Mouse (Mus musculus): ENCODE data around the gene Yipf6. TPM values are rescaled to one million over a fixed set of nuclear protein-coding genes. Genes with fewer than 3 reads are reported as not detected.
A peak's percentile ranks its signal among the peaks of the same experiment; 100 is the strongest.

Gene Yipf6
- polyA plus RNA-seq, 1 experiment from 2014 or later = 31.1 TPM

DNA sequence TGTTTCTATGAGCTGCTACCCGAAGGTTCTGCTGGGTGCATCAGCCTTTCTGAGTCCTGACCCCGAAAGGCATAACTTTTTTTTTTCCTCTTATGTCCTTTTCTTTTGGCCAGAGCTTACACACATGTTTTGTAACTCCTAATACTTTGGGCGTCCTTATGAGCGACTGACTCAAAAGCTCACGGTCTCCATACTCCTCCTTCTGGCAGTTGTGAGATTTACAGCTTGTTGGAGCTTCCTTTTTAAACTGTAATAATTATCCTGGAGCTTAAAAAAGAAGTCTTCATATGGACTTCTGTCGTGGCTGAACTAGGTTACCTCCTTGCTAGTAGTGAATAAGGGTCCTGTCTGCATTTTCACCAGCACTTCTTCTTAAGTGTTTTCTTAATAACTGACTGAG lies 16.7 kb upstream of the Yipf6 start:
- ATAC-seq (ENCODE audit: low FRiP score, low TSS enrichment) (no peak), DNase-seq (ENCODE audit: low spot score) (no peak)
- 23% methylated on average over 6 of the region's 6 CpGs for WGBS
- no peaks in the 10 kb centered on the region for H3K9me3 ChIP-seq (ENCODE audit: control insufficient read depth, low read length)
- no peak overlapping the region for H3K4me3 ChIP-seq (ENCODE audit: low read depth, low read length)
- no peak overlapping the region for H3K4me2 ChIP-seq (replicated peaks; ENCODE audit: low read depth)
- no peaks in the 10 kb centered on the region for H3K4me1 ChIP-seq (replicated peaks; ENCODE audit: control insufficient read depth, insufficient read depth)
- TF ChIP-seq EP300 (optimal IDR thresholded peaks at IDR 0.05) (no peak), CTCF (IDR thresholded peaks at IDR 0.05; ENCODE audit: low read depth) (peak; percentile 79)
- no peak overlapping the region for H3K9ac ChIP-seq (ENCODE audit: low read length)
- H3K27me3 ChIP-seq (ENCODE audit: control insufficient read depth, insufficient read depth, low read length) = no peaks in the 10 kb centered on the region
- H3K27ac ChIP-seq (replicated peaks) = no peak overlapping the region
- H3K36me3 ChIP-seq (ENCODE audit: control insufficient read depth, insufficient read depth, low read length) = no peaks in the 10 kb centered on the region

DNA sequence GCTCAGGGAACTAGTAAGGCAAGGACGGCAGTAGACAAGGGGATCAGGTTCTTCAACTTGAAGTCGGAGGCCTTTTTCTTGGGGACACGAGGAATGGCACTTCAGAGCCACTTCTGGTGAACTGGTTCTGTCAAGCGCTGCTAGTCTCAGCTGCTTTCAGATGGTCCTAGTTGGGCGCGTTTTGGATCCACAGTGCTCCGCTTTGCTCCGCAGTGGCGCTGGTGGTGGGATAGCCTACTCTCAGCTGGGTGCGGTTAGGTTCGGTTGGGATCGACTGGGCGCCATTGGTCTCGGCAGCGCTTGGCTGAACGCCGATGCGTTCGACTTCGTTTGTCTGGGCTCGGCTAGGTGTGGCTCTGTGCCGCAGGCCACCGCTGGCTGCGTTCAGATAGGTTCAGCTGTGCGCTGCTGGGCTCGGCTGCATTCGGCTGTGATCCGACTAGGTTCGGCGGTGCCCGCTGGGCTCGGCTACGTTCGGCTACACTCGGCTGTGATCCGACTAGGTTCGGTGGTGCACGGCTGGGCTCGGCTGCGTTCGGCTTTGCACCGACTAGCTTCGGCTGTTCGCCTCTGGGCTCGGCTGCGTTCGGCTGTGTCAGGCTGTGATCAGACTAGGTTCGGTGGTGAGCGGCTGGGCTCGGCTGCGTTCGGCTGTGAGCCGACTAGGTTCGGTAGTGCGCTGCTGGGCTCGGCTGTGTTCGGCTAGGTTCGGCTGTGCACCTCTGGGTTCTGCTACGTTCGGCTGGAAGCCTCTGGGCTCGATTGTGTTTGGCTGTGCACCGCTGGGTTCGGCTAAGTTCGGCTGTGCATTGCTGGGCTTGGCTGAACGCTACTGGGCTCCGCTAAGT lies 815 bp downstream of the Yipf6 start:
- Histone ChIP-seq H3K36me3 (ENCODE audit: control insufficient read depth, insufficient read depth, low read length) (no peaks in the 10 kb centered on the region), H3K9me3 (ENCODE audit: control insufficient read depth, low read length) (no peaks in the 10 kb centered on the region), H3K4me3 (ENCODE audit: low read depth, low read length) (peak overlapping the region; percentile 62), H3K4me2 (replicated peaks; ENCODE audit: low read depth) (peak overlapping the region; percentile 46), H3K9ac (ENCODE audit: low read length) (peak overlapping the region; percentile 75), H3K4me1 (replicated peaks; ENCODE audit: control insufficient read depth, insufficient read depth) (no peaks in the 10 kb centered on the region), H3K27me3 (ENCODE audit: control insufficient read depth, insufficient read depth, low read length) (no peaks in the 10 kb centered on the region), H3K27ac (replicated peaks) (peak overlapping the region; percentile 95)
- WGBS = 24% methylated on average over 65 of the region's 66 CpGs
- TF ChIP-seq CTCF (IDR thresholded peaks at IDR 0.05; ENCODE audit: low read depth) = no peak
- no peak for TF ChIP-seq EP300 (optimal IDR thresholded peaks at IDR 0.05)
- peak; percentile 94 for ATAC-seq (ENCODE audit: low FRiP score, low TSS enrichment)
- peak; percentile 95 for DNase-seq (ENCODE audit: low spot score)

DNA sequence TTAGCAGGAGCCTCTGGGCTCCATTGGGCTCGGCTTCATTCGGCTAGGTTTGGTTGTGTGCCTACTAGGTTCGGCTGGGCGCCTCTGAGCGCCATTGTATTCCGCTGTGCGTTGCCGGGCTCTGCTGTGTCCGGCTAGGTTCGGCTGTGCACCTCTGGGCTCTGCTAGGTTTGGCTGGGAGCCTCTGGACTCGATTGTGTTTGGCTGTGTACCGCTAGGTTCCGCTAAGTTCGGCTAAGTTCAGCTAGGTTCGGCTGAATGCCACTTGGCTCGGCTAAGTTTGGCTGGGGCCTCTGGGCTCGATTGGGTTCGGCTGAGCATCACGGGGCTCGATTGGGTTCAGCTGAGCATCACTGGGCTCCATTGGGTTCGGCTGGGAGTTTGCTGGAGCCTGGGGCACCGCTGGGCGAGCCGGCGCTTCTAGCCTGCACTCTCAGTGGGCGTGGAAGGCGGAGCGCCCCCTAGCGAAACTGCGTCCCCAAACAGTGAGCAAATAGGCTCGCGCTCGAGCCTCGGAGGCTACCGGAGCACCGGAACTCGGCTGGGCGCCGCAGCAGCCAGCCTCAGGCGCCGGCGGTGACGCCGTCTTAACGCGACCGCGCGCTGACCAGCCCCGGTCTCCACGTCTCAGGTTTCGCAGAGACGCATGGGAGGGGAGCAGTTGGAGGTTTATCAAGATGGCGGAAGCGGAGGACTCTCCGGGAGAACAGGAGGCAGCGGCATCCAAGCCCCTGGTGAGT lies 1.6 kb downstream of the Yipf6 start:
- Histone ChIP-seq H3K27me3 (ENCODE audit: control insufficient read depth, insufficient read depth, low read length) (no peaks in the 10 kb centered on the region), H3K27ac (replicated peaks) (peak overlapping the region; percentile 95), H3K9ac (ENCODE audit: low read length) (peak overlapping the region; percentile 75), H3K9me3 (ENCODE audit: control insufficient read depth, low read length) (no peaks in the 10 kb centered on the region), H3K4me3 (ENCODE audit: low read depth, low read length) (peak overlapping the region; percentile 62), H3K4me2 (replicated peaks; ENCODE audit: low read depth) (peak overlapping the region; percentile 49), H3K36me3 (ENCODE audit: control insufficient read depth, insufficient read depth, low read length) (no peaks in the 10 kb centered on the region), H3K4me1 (replicated peaks; ENCODE audit: control insufficient read depth, insufficient read depth) (no peaks in the 10 kb centered on the region)
- WGBS = 14% methylated on average over 52 of the region's 57 CpGs
- ATAC-seq (ENCODE audit: low FRiP score, low TSS enrichment) = peak; percentile 82
- TF ChIP-seq CTCF (IDR thresholded peaks at IDR 0.05; ENCODE audit: low read depth) (peak; percentile 80), EP300 (optimal IDR thresholded peaks at IDR 0.05) (peak; percentile 59)
- DNase-seq (ENCODE audit: low spot score) = peak; percentile 92

DNA sequence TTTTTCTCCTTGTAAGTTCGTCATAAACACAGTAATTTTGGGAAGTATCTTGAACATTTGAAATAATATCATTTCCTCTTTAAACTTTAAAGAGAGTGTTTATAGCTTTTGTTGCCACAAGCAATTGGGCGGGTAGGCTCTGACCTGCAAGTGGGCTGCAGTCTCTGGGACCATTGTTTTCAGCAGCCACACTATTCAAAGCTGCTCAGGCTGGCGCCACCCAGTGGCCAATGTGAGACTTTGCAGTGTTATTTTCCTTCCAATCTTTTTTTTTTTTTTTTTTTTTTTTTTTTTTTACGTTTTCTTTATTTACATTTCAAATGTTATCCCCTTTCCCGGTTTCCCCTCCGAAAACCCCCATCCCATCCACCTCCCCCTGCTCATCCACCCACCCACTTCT lies 17.8 kb downstream of the Yipf6 start:
- Histone ChIP-seq H3K36me3 (ENCODE audit: control insufficient read depth, insufficient read depth, low read length) (no peaks in the 10 kb centered on the region), H3K4me3 (ENCODE audit: low read depth, low read length) (no peak overlapping the region), H3K4me1 (replicated peaks; ENCODE audit: control insufficient read depth, insufficient read depth) (no peaks in the 10 kb centered on the region), H3K27ac (replicated peaks) (no peak overlapping the region), H3K4me2 (replicated peaks; ENCODE audit: low read depth) (no peak overlapping the region), H3K9ac (ENCODE audit: low read length) (no peak overlapping the region), H3K9me3 (ENCODE audit: control insufficient read depth, low read length) (no peaks in the 10 kb centered on the region), H3K27me3 (ENCODE audit: control insufficient read depth, insufficient read depth, low read length) (no peaks in the 10 kb centered on the region)
- TF ChIP-seq EP300 (optimal IDR thresholded peaks at IDR 0.05) (no peak), CTCF (IDR thresholded peaks at IDR 0.05; ENCODE audit: low read depth) (peak; percentile 72)
- DNase-seq (ENCODE audit: low spot score) (peak; percentile 20), ATAC-seq (ENCODE audit: low FRiP score, low TSS enrichment) (no peak)
- WGBS = 22% methylated on average over 6 of the region's 6 CpGs

DNA sequence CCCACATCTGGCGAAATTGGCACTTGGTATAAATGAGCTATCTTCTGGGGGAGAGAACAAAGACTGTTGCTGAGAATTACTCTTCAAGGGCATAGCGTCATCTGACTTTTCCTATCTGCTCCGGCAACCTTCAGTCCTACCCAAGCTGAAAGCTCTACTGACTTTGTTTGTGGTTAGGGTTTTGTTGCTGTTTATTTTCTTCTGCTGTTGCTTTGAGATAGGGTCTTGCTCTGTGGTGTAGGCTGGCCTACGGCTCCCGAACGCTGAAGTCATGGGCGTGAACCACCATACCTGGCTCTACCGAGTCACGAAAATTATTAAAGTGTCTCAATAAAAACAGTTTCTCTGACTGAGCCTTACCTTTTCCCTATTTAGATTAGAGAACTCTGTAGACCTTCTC lies 22.2 kb downstream of the Yipf6 start:
- Histone ChIP-seq H3K27me3 (ENCODE audit: control insufficient read depth, insufficient read depth, low read length) (no peaks in the 10 kb centered on the region), H3K9ac (ENCODE audit: low read length) (no peak overlapping the region), H3K9me3 (ENCODE audit: control insufficient read depth, low read length) (no peaks in the 10 kb centered on the region), H3K4me1 (replicated peaks; ENCODE audit: control insufficient read depth, insufficient read depth) (no peaks in the 10 kb centered on the region), H3K27ac (replicated peaks) (no peak overlapping the region), H3K36me3 (ENCODE audit: control insufficient read depth, insufficient read depth, low read length) (no peaks in the 10 kb centered on the region), H3K4me2 (replicated peaks; ENCODE audit: low read depth) (no peak overlapping the region), H3K4me3 (ENCODE audit: low read depth, low read length) (no peak overlapping the region)
- ATAC-seq (ENCODE audit: low FRiP score, low TSS enrichment) = no peak
- no peak for DNase-seq (ENCODE audit: low spot score)
- 91% methylated on average over 9 of the region's 9 CpGs for WGBS
- TF ChIP-seq EP300 (optimal IDR thresholded peaks at IDR 0.05) (no peak), CTCF (IDR thresholded peaks at IDR 0.05; ENCODE audit: low read depth) (no peak)

DNA sequence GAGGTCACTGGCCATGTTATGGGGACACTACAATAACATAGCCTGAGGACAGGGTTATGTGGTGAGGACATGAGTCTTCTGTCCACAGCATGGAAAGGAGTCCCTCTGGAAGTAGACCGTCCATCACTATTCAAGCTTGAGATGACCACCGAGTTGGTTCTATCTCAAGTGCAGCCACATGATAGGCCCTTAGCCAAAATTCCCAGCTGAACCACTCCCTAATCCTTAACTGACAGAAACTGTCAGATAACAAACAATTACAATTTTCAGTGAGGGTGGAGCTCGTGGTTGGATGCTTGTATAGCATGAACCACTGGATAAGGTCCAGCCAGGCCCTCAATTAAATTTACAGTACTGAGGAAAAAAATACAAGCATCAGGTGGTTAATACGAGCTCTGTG lies 22.9 kb downstream of the Yipf6 start:
- Histone ChIP-seq H3K4me2 (replicated peaks; ENCODE audit: low read depth) (no peak overlapping the region), H3K9ac (ENCODE audit: low read length) (no peak overlapping the region), H3K9me3 (ENCODE audit: control insufficient read depth, low read length) (no peaks in the 10 kb centered on the region), H3K27ac (replicated peaks) (no peak overlapping the region), H3K4me1 (replicated peaks; ENCODE audit: control insufficient read depth, insufficient read depth) (no peaks in the 10 kb centered on the region), H3K4me3 (ENCODE audit: low read depth, low read length) (no peak overlapping the region), H3K27me3 (ENCODE audit: control insufficient read depth, insufficient read depth, low read length) (no peaks in the 10 kb centered on the region), H3K36me3 (ENCODE audit: control insufficient read depth, insufficient read depth, low read length) (no peaks in the 10 kb centered on the region)
- no peak for ATAC-seq (ENCODE audit: low FRiP score, low TSS enrichment)
- WGBS = 64% methylated on average over 4 of the region's 4 CpGs
- no peak for DNase-seq (ENCODE audit: low spot score)
- TF ChIP-seq CTCF (IDR thresholded peaks at IDR 0.05; ENCODE audit: low read depth) (no peak), EP300 (optimal IDR thresholded peaks at IDR 0.05) (no peak)

Data from stomach, postnatal 0 days (tissue).